Mouse (Mus musculus) adrenal gland, adult 10 weeks (tissue): ENCODE measurements around the gene Map2. TPM values are rescaled to one million over a fixed set of nuclear protein-coding genes. Genes with fewer than 3 reads are reported as not detected.

ENCODE experiments used
- polyA plus RNA-seq: library from polyadenylated mRNA; stranded (reverse); fragments of 350-450 nt; fragmentation: Illumina TruSeq; extraction: RNeasy Lipid Tissue Mini Kit (QIAGEN cat#74804); gene quantifications from one replicate; pipeline ENCODE4 v1.2.3, GENCODE M21; 2014; ENCODE audit warnings: low read depth, low replicate concordance

Map2 gene
- polyA plus RNA-seq = 52.6 TPM

DNA sequence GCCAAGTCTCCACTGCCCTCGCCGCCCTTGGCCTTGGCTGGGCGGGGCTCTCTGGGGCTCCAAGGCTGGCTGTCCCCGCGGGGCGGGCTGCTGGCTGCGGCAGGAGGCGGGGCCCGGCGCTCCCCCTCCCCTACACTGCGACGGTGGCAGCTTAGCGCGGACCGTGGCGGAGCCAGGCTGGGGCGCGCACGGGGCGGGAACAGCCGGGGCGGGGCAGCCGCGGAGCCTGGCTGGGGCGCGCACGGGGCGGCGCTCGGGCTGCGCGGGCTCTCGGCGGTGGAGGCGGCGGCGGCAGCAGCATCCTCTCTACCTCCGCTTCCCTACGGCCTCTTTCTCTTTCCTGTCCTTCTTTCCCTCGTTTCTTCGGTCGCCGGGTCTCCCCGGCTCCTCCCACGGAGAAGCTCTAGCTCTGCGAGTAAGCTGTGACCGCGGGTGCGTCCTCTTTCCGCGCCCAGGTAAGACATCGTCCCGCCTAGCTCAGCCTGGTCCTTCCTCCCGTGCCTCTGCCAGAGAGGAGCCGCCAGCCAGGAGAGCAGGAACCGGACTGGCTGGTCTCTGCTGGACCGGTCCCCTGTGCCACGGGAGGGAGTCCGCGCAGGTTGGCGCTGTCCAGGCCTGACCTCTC is at the start of gene Map2:
Gene Map2 (plus strand): TSS at position 233 of the 625 bp plus-strand sequence.

DNA sequence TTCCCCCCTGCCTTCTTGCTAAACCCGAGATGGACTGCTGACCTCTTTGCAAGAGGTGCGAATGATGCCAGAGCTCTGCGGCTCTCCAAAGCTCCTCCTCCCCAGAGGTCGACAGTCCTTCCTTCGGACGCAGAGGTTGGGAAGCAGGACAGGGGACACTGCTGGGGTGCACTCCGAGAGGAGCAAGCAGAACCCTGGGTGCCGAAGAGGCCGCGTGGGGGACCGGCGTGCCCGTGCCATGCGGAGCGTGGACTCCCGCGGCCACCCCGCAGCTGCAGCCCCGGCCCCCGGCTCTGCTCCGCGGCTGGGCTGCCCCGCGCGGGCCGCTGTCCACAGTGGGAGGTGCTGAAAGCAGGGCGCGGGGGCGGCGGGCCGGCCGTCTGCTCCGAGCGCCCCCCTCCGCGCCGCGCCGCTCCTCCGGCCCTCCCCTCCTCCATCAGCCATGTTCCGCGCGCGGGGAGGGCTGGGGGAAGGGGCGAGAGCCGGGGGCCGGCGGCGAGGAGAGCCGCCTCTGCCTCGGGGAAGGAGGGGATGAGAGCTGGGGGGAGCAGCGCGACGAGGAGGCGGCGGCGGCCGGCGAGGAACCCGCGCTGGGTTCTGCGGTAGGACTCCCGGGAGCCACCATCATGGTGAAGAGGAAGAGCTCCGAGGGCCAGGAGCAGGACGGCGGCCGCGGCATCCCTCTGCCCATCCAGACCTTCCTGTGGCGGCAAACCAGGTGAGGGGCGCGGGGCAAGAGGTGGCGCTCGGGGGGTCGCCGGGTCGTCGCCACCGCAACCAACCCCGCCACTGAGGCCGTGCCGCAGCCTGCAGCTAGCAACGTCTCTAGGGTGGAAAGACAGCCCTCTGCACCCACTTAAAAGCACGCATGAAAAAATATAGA is 293.0 kb downstream of the Map2 start, which contains the start of gene Unc80:
Gene Unc80 (plus strand): TSS at position 547 of the 883 bp plus-strand sequence.

Other genes starting within 250 kb of the Map2 start
- gene Crygf, start 248.8 kb upstream of the Map2 start, polyA plus RNA-seq = not detected